Mouse (Mus musculus) left cerebral cortex, adult 8-10 months (tissue): Measurements from ENCODE around the gene Prkag2. TPM values are rescaled to one million over a fixed set of nuclear protein-coding genes. Genes with fewer than 3 reads are reported as not detected.

ENCODE experiments used
- DNase-seq, 2 experiments: peaks; one replicate each; pipeline ENCODE4 v3.0.0; 2022; ENCODE audit warnings: low spot score in 2 of 2
- total RNA-seq, 4 experiments: library from RNA; stranded (reverse); gene quantifications; 2 replicates each; pipeline ENCODE4 v1.2.4; 2022

Prkag2 gene
- total RNA-seq, 4 experiments from 2014 or later, result 108 to 122 (median 112) TPM

DNA sequence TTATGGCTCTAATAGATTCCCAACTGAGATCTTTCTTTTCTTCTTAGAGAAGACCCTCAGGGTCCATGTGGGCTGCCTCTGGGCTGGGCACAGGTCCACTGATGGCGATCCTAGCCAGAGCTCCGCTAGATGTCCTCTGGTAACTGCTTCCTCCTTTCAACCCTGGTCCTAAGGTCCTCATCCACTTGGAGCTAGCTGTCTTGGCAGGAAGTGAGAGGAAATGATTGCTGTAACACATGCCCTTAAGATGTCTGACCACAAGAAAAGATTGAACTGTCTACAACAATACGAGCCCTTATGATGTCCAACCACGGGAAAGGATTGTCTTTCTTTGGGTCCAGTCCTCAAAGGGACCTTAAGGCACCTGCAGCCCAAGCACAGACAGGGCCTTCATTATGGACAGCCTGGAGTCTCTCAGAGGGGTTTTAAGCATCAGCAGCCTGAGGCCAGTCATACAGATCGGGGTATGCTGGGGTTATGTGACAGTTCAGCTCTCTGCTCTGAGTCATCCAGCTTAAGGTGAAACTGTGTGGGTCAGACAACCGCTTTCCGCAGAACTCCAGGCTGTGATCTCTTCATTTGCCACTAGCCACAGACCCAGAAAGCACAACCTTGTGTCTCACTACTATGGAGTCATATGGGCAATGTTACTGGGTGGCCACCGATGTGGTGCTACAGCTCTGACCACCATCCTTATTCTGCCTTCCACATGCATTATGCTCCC is 129.7 kb downstream of the Prkag2 start:
- DNase-seq, result no peak

GRCm38 (mm10) chr5:24969241-24969880 is 131.1 kb downstream of the Prkag2 start:
- DNase-seq, result no peak

GRCm38 (mm10) chr5:24968792-24969191 is 131.7 kb downstream of the Prkag2 start:
- no peak for DNase-seq

DNA sequence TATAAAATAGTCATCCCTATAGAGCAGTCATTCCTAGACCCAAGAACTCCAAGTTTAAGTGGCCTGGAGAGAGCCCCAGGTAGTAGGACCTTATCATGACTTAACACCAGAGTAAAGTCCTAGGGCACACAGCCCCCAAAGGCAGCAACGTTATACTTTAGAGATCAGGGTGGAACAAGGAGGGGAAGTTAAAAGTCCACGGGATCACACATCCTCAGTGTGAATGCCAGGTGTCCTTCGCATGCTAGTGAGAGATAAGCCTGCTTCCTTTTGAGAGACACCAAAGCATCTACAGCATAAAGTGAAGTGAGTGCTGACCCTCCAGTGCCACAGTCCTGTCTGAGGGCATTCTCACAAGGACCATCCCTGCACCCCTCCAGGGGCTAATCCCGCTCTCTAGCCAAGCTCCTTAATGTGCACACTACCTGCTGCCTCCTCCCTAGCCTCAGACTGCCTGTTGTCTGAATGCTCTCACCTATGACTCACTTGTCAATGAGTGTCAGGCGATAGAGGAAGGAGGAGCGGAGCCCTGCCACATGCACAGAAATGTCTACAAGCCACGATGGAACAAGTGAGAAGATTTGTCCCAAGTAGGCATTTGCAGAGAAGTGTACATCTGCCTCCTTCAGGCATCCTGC is 132.4 kb downstream of the Prkag2 start:
- no peak for DNase-seq

- no peak for DNase-seq
Measured at GRCm38 (mm10) chr5:24963776-24964175, 136.7 kb downstream of the Prkag2 start.

DNA sequence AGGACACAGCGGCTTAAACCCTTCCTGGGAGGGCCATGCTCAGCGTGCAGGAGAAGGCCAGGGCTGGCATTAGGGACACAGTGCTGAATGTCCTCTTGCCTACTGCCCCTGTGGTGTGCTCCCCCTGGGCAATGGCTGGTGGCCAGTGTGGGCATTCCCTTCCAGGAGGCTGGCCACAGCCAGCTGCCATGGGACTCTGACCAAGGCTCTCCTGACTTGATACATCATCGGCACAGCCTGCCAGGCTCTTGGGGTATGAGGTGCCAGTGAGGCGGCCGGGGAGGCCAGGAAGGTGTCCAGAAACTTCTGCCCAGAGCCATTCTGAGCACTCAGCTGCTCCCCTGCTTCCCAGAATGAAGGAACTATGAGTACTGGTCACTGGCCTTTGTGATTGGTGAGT is 139.7 kb downstream of the Prkag2 start:
- DNase-seq, result peak in 1 of 2 experiments; percentile 48

- DNase-seq, result no peak
Measured at GRCm38 (mm10) chr5:24959758-24960157, 140.7 kb downstream of the Prkag2 start.

DNA sequence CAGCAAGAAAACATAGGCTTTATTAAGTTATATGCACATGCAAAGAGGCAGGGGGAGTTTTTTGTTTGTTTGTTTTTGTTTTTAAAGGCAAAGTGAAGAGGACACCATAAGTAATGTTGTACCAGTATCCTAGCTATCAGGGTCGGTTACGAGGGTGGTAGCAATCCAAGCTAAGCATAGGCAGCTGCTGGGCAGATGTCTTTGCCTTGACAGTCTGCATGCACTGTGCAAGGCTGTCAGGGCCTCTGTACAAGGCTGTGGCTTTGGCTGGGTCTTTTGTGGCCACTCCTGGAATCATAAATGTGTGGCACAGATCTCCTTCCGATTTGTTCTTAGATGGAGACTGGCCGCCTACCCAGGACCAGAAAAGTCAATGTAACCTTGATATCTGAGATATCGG is 141.8 kb downstream of the Prkag2 start:
- no peak for DNase-seq

- DNase-seq, result no peak
Measured at GRCm38 (mm10) chr5:24956891-24957290, 143.6 kb downstream of the Prkag2 start.

DNA sequence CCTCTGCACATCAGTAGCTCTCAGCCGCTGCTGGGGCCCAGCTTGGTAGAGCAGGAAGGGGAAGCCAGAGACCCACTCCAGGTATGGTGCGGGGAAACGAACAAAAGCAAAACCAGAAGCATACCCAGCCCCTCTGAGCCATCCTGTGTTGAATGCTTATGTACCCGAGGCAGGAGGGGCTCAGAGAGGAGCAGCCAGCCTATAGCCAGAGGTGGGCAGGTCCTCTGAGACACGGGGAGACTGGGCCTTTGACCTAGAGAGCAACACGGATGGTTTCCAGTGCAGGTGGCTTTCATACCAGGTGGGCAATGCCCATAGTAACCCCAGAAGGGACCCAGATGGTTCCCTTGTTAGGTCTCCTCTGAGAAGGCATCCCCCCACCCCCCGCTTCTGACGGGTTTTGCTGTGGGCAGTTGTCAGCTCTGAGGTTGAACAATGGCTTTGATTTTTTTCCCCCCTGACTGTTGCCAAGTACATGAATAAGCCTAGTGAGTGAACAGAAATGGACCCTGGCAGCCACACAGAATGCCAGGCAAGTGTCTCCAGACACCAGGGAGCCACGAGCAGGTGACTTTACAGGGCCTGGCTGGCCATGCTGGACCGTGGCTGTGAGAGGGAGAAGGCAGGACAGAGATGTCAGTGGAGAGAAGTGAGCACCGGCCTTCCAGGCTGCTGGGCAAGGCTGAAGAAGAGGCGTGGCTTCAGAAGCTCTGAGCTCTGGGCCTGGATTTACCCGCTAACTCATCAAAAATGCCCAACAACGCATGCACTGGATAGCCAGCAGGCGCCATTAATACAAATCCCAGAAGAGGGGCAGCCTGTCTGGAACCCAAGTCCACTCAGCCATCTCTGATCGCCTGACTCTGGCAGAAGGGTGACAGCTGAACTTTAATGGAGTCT is 147.3 kb downstream of the Prkag2 start:
- peak in 1 of 2 experiments; percentile 36 for DNase-seq

GRCm38 (mm10) chr5:24952212-24952611 is 148.2 kb downstream of the Prkag2 start:
- no peak for DNase-seq

DNA sequence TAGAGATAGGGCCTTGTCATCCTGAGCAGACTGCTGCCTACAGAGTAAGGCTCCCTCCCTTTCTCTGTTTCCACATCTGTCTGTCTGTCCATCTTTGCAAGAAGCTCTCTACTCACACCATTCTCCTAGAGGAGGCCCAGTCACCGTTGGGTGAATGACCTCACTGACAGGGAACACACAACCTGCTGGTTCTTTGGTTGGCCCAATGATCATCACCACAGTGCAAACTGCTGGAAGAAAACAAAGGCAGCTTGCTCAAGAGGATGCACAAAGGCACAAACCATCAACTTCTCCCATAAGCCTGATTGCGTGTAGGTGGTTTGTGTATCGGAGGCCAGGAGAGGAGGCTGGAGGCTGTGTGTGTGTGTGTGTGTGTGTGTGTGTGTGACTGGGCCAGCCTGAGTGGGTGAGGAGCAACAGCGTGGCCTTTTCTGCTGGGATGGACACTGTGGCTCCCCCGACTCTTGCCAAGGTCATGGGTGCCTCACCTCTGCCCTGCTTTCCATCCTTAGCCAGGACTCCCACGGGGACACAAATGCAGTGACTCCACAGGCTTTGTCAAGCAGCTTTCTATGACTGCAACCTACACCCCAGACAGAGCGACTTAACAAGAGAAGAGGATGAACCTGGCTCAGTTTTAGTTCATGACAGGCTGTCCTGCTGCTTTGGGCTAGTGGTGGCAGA is 149.4 kb downstream of the Prkag2 start:
- no peak for DNase-seq

DNA sequence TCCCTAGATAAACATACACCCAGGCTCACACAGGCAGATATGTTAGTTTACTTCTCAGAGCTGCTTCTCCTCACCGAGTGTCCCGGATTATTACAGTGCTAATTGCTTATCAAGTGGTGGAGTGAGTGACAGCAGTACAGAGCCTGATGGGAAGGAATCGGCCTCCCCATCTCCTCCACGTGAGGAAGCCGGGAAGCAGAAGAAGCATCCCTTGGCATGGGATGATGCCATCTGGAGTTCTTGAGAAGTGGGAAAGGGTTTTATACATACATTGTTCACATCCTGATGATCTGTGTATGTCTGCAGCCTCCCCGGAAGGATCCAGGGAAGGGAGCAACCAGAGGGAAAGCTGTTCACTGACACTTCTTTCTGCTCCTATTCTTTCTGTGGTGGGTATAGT is 150.4 kb downstream of the Prkag2 start:
- no peak for DNase-seq

GRCm38 (mm10) chr5:24938046-24938822 is 162.2 kb downstream of the Prkag2 start:
- DNase-seq, result no peak

- DNase-seq, result no peak
Measured at GRCm38 (mm10) chr5:24936451-24936850, 164.0 kb downstream of the Prkag2 start.

DNA sequence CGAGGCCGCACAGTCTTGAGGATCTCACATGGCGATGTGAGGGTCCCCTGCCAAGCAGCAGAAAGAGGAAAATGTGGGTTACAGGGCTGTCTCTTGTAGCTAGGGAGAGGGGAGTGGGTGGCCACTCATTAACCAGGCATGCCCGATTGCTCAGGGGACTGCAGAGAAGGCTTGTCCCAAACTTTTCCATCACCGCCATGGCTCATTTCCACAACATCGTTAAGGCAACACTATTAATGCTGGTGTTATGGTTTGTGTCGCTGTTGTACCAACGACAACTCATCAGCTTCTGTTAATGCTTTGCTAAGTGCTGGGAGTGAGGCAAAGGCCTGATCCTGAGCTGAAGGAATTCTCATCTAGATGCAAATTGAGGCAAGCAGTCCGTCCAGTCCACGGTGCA is 165.0 kb downstream of the Prkag2 start:
- DNase-seq, result no peak

DNA sequence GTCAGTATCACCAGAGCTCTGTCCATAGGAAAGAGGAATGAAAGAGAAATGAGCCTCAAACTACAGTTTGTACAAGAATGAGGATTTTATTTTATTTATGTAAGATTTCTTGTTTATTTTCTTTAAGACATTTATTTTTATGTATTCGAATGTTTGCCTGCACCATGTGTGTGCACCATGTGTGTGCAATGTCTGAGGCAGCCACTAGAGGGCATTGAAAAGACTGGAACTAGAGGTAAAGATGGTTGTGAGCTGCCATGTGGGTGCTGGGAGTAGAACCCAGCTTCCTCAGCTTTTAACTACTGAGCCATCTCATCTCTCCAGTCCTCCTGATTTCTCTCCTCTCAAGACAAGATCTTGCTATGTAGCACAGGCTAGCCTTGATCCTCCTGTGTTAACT is 166.7 kb downstream of the Prkag2 start:
- DNase-seq, result no peak

DNA sequence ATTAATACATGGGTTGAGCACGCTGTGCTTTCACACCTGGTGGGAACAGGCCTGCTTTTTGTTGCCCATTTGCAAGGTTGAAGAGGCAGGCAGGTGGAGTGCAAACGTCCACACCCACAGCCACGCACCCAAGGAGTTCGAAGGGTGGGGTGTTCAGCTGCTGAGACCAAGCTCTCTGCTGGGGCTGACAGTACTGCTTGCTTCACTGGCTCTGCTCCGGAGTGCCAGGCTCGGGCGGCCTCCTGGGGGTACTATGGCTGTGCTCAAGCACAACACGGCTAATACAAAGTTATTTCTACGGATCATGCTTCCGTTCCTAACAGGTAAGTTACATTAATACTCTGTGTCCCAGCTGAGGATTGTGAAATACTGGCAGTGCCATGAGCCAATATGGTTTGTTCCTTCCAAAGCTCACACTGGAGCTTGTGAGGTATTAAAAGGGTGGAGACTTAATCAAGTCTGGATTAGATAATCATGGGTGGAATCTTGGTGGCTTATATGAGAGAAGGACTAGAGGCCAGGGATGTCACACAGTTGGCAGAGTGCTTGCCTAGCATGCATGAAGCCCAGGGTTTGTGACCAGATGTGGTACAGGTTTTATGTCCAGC is 168.8 kb downstream of the Prkag2 start:
- DNase-seq, result no peak

GRCm38 (mm10) chr5:24930831-24931577 is 169.4 kb downstream of the Prkag2 start:
- DNase-seq, result no peak
